Mouse (Mus musculus) adrenal gland, postnatal 4 days (tissue): ENCODE data around the gene Grin2b. TPM values are rescaled to one million over a fixed set of nuclear protein-coding genes. Genes with fewer than 3 reads are reported as not detected.

Source experiments
- DNase-seq, 2 experiments: peaks; one replicate each; pipeline ENCODE4 v3.0.0; 2021 to 2022; ENCODE audit warnings: low spot score in 2 of 2, mixed read lengths in 2 of 2
- total RNA-seq, 2 experiments: library from RNA; stranded (reverse); gene quantifications; 2 replicates each; pipeline ENCODE4 v1.2.3; 2021

Gene Grin2b
- total RNA-seq, 2 experiments from 2014 or later: 0.25 to 2.3 TPM

- no peak for DNase-seq
Measured at GRCm38 (mm10) chr6:136010290-136011037, 162.8 kb downstream of the Grin2b start.

GRCm38 (mm10) chr6:136008120-136008519 is 165.2 kb downstream of the Grin2b start:
- DNase-seq: no peak

- no peak for DNase-seq
Measured at GRCm38 (mm10) chr6:135994691-135995090, 178.6 kb downstream of the Grin2b start.

GRCm38 (mm10) chr6:135993897-135994296 is 179.4 kb downstream of the Grin2b start:
- no peak for DNase-seq

GRCm38 (mm10) chr6:135993378-135993777 is 179.9 kb downstream of the Grin2b start:
- no peak for DNase-seq

GRCm38 (mm10) chr6:135976106-135976505 is 197.2 kb downstream of the Grin2b start:
- no peak for DNase-seq

DNA sequence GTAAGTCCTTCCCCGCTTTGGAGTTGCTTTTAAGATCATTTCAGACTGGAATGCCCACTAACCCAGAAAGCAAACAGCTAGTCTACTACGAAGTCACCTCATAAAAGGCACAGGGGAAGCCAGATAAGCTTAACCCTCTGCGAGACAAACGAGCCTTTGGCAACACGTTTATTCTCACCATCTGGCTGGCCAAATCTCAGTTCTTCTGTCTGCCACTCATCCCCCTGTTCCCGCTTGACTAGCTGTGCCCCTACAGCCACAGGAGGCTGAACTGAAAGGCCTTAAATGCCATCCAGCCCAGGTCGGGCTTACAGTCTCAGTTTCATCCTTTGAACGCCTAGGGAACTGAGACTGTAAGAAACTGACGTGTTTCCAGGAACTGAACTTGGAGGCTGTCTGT is 200.8 kb downstream of the Grin2b start:
- no peak for DNase-seq

GRCm38 (mm10) chr6:135971481-135971880 is 201.8 kb downstream of the Grin2b start:
- no peak for DNase-seq

DNA sequence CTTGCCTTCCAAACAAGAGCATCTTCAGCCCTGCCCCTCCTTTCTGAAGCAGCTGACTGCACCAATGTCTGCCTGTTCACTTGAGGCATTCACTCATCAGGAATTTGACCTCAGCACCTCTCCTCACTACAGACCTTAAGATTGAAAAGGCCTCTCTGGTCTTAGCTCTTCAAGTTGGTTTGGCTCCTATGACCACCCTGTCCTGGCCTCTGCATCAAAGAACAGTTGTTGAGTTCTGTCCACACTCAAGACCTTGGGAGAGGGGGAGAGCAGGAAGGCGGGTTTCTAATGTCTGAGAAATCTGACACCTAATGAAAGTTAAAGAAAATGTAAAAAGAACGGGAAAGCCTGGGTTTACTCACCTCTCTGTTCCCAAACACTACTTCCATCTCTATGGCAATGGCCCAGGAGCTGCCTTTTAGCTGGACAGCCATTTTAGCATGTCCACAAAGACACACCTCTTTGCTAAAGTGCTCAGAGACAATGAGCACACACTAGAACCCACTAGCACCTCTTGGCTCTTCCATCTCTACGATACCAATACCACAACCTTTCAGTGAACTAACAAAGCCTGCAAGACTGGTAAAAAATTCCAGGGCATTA is 202.5 kb downstream of the Grin2b start:
- no peak for DNase-seq

DNA sequence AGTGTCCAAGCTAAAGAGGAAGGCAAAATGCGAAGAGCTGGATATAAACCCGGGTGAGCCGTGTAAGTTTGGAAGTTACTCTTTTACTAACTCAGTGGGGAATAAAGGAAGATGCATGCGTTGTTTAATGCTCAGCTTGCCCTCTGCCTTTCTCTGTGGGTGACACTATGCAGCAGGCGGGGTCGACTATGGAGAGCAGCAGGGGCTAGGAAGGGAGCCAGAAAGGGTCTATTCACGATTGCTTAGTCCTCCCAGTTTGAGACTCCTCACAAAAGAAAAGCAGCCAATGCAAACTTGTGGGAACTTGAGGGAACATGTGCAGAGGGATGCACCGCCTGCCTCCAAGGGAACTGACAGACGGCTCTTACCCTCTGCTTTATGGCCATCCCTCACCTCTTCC is 211.5 kb downstream of the Grin2b start:
- no peak for DNase-seq

GRCm38 (mm10) chr6:135959629-135960028 is 213.7 kb downstream of the Grin2b start:
- DNase-seq: no peak

- no peak for DNase-seq
Measured at GRCm38 (mm10) chr6:135951666-135952065, 221.6 kb downstream of the Grin2b start.

DNA sequence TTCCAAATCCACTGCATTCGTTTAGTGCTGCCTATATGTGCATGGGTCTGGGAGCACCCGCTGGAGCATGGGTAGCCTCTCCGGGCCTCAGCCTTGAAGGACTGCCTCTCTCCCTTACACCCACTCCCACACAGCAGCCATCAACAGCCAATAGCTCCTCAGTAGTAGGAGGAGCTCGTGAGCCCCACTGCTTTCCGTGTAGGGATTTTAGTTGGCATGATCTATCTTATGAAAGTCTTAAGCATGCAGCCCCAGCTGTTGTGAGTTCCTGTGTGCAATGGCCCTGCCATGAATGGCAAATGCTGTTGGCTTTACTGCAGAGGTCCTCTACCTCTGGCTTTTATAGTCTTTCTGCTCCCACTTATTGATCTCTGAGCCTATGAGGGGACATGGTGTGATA is 227.8 kb downstream of the Grin2b start:
- no peak for DNase-seq

DNA sequence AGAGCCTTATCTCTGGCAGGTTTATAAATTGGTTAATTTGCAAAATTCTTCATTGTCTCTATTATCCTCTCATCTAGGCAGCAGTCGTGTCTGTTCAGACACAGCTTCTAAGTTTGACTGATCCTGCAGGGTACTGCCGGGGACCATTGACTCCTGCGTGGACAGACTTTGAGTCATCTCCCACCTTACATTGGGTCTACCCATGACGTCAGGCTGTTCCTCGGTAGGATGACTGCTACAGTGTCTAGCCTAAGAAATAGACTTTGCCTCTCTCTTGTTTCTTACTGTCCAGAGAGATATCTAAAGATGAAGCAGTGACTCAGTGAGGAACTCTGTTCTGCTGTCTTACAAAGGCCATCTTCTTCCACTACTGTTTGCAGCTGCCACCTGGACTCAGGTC is 229.0 kb downstream of the Grin2b start:
- DNase-seq: no peak

- no peak for DNase-seq
Measured at GRCm38 (mm10) chr6:135943121-135943617, 230.1 kb downstream of the Grin2b start.

- no peak for DNase-seq
Measured at GRCm38 (mm10) chr6:135932924-135933323, 240.4 kb downstream of the Grin2b start.

DNA sequence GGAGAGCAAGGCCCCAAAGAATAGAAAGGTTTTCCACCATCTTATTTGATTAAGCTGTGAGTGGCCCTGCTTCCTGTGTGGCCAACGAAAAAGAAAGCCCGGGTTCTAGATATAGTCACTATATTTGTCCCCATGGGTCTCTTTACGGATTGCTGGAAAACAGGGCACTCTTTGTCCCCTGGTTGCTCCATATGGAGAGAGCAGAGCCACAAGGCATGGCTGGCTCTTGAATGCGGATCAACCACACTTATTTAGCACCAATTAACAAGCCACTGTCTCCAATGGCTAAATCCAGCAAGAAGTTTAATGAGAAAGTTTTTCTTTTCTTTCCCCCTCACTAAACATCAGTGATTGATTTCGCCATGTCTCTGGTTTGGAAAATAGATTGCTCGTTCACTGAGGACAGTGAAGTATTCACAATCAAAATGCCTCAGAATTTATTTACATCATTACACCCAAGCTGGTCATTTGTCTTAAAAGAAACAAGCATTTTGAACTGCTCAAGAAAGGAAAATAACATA is 240.9 kb downstream of the Grin2b start:
- DNase-seq: no peak

DNA sequence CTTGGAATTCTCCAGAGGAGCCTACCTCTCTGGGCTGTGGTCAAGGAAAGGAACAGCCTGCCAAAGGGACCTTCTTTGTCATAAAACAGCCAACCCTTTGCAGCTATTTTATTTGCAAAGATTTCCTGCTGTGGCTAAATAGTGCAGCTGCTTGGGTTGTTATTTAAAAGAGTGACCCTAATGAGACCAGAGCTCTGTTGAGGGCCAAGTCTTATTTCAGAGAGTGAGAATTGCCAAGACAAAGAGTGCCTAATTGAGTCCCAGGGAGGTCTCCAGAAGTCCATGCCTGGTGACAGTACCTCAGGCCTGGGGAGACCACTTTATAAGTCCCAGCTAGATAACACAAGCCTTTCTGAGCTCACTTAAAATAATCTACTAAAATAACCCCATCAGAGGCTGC is 255.6 kb downstream of the Grin2b start:
- DNase-seq: no peak

- DNase-seq: no peak
Measured at GRCm38 (mm10) chr6:135914608-135915007, 258.7 kb downstream of the Grin2b start.

DNA sequence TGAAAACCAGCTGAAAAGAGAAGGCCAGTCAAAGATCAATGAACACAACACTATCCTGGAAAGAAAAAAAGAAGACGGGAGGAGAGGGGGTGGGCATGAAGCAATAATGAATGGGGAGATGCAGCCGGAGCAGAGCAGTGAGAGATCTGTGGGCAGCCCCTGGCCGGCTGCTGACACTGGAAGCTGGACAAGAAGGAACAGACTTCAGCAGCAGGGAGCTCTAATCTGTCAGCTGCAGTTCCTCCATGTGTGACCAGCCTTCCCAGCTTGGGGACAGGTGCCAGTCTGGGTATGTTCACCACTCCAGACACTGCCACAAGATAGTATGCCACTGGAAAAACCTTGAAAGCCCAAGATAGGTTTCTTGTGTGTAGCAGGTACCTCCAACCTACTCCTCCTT is 261.2 kb downstream of the Grin2b start:
- no peak for DNase-seq

- DNase-seq: no peak
Measured at GRCm38 (mm10) chr6:135911131-135911530, 262.2 kb downstream of the Grin2b start.

GRCm38 (mm10) chr6:135907540-135908320 is 265.6 kb downstream of the Grin2b start:
- DNase-seq: peak; percentile 42 to 63
